Mouse (Mus musculus) urinary bladder, adult 18-20 months (tissue): ENCODE measurements around the gene Paf1.
A peak's percentile ranks its signal among the peaks of the same experiment; 100 is the strongest.

Experiments used
- DNase-seq, 2 experiments: peaks; one replicate each; pipeline ENCODE4 v3.0.0; 2022; ENCODE audit warnings: low spot score in 2 of 2, mixed read lengths in 2 of 2

Gene Paf1

GRCm38 (mm10) chr7:28435660-28436259 is 43.0 kb downstream of the Paf1 start:
- DNase-seq: peak in 1 of 2 experiments; percentile 23

GRCm38 (mm10) chr7:28436271-28436904 is 43.6 kb downstream of the Paf1 start:
- DNase-seq: peak; percentile 99 to 100

- DNase-seq: peak in 1 of 2 experiments; percentile 63
These were observed 44.3 kb downstream of the Paf1 start, which contains the start of gene Gmfg for GRCm38 (mm10) chr7:28436932-28437570. Gmfg (plus strand) TSS chr7:28437447.

- no peak for DNase-seq
These were observed 45.2 kb downstream of the Paf1 start for GRCm38 (mm10) chr7:28437964-28438363.

GRCm38 (mm10) chr7:28438771-28439170 is 46.0 kb downstream of the Paf1 start:
- DNase-seq: no peak

- DNase-seq: peak in 1 of 2 experiments; percentile 16
These were observed 48.0 kb downstream of the Paf1 start for GRCm38 (mm10) chr7:28440739-28441138.

GRCm38 (mm10) chr7:28441776-28442485 is 49.2 kb downstream of the Paf1 start:
- DNase-seq: no peak

- DNase-seq: no peak
These were observed 49.9 kb downstream of the Paf1 start for GRCm38 (mm10) chr7:28442688-28443087.

- no peak for DNase-seq
These were observed 51.7 kb downstream of the Paf1 start for GRCm38 (mm10) chr7:28444344-28444974.

- peak; percentile 50 to 84 for DNase-seq
These were observed 53.7 kb downstream of the Paf1 start for GRCm38 (mm10) chr7:28446446-28446845.

- DNase-seq: no peak
These were observed 54.5 kb downstream of the Paf1 start for GRCm38 (mm10) chr7:28447101-28447830.

- DNase-seq: no peak
These were observed 55.4 kb downstream of the Paf1 start for GRCm38 (mm10) chr7:28447865-28448820.
